Mouse (Mus musculus) left cerebral cortex, adult 9 months (tissue): ENCODE results near the gene Dop1a.
"Not testable (repeated sequence)": the region's sequence is repeated elsewhere in the genome, so short reads cannot be mapped to it uniquely, and the experiment has no call there.

Experiments used
- DNase-seq, 2 experiments: peaks; one replicate each; pipeline ENCODE4 v3.0.0; 2022; ENCODE audit warnings: low spot score in 2 of 2

The Dop1a gene

DNA sequence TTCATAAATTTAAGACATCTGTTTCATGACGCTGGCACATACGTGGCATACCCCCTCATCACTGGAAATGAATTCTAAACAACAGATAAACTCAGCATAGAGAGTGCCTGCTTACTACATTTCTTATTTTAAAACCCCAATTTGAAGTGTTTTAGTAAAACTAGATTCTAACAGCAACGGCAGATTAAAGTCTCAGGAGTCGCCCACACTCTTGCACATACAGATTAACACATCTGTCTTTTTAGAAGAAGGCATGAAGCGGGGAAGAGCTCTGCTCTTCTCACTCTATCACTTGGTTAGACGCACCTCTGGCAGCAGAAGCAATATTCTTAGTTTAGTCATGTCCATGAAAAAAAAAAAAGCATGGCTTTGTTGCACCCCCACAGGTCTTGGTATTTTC is 108.2 kb downstream of the Dop1a start:
- DNase-seq: no peak

DNA sequence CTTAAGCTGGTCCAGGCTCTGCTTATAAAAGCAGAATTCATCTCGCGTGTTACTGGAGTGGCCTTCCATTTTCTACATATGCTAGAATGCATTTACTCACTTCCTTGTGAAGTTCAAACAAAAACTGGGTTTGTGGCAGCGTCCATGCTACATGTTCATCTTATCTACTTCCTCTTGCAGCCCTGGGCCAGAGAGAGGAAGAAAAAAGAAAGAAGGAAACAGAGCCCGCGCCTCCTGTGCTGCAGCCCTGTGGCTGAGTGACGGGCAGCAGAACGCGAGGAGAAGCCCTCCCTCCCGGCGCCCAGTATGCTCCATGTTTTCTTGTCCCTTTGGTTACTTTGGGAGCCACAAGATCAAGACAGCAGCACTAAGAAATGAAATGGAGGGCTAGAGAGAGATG is 112.7 kb downstream of the Dop1a start:
- no peak for DNase-seq

DNA sequence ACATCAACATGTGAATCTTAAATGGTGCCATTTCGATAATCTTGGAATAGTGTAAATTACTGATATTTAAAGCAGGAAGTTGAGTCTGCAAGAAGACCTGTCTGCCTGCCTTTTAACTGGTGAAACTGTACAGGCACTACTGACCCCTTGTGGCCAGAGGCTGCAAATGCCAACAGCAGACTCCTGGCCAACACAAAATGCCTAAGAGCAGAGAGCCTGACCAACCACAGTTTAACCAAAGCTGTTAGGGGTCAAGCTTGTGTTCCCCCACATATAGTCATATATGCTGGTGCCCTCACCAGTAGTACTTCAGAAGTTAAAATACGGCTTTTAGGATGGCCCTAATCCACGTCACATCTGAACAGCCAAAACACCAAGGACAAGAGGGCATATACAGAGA is 116.8 kb downstream of the Dop1a start:
- DNase-seq: peak in 1 of 2 experiments; percentile 75

DNA sequence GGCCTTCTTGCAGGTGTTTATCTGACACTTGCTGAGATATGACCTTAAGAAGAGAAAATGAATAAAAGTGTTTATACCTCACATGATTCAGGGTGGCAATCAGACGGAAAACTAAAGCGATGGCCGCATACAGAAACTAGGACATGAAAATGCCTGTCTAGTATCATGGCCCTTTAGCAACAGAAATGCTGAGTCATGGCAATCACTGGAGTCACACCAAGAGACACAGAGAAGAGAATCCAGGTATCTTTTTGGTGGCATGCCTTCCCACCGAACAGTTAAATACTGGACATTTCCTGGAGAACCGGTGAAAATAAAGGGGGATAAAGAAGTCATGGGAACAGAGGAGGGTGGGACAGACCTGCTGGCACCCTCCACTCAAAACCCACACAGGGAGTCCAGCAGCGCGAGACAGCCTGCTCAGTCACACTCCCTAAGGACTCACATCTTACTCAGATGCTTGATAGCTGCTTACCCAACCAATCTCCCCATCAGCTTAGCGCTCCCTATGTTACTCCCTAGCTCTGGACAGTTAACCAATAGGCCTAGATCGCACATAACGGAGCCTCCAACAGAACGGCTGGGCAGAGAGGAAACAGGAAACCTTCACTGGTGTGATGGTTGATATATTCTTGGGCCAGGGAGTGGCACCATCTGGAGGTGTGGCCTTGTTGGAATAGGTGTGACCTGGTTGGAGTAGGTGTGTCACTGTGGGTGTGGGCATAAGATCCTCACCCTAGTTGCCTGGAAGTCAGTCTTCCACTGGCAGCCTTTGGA is 120.3 kb downstream of the Dop1a start:
- DNase-seq: no peak

DNA sequence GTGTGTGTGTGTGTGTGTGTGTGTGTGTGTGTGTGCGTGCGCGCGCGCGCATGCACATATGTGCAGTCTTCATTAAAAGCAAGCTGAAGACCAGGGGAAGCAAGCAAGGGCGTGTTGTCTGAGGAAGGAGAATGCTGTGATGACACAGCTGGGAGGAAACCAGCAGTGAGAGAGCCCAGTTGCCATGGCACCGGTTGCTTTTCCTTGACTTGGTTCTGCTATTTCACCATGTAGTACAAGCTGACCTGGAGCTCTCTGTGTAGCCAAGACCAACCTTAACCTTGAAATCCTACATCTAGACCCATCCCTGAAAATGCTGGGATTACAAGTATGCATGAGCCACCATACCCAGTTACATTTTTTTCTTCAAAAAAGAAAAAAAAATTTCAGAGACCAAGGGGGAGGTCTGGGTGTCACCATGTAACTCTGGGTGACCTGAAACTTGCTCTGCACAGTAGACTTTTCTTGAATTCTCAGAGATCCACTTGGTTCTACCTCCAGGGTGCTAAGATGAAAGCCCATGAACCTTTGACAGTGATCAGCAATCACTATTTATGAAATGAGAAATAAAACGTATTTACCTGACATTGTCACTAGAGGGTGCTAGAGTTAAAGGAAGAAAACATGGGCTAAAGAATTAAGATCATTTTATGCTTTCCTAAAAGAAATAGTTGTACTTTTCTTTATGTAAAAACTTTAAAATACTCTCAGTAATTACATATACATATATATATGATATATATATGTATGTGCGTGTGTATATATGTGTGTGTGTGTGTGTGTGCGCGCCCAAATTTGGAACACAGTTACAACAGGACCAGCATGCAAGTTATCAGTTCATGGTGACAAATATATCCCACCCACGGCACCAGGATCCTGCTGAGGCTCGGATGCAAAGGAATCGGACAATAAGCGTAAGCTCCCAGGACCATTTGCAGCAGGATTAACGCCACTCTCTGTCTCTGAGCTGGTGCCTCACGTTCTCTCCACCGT is 126.0 kb downstream of the Dop1a start:
- DNase-seq: peak in 1 of 2 experiments; percentile 65

DNA sequence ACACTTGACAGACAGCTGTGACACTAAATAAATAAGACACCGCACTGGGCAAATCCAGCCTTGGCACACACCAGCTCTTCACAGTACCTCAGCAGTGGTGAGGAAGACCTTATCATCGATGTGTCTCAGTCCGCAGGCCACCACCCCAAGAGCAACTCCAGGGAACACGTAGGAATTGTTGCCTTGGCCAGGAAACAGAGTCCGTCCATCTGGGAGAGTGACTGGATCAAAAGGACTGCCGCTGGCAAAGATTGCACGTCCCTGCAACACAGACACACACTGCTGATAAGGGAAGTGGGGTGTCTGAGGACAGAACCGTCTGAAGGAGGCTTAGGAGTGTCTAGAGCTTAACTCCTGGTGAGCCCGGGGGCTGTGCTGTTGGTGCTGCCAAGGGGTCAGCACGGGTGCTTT is 127.4 kb downstream of the Dop1a start:
- not testable (repeated sequence) for DNase-seq

DNA sequence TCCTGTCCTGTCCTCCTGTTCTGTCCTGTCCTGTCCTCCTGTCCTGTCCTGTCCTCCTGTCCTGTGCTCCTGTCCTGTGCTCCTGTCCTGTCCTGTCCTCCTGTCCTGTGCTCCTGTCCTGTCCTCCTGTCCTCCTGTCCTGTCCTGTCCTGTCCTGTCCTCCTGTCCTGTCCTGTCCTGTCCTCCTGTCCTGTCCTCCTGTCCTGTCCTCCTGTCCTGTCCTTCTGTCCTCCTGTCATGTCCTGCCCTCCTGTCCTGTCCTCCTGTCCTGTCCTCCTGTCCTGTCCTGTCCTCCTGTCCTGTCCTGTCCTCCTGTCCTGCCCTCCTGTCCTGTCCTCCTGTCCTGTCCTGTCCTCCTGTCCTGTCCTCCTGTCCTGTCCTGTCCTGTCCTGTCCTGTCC is 130.0 kb downstream of the Dop1a start:
- not testable (repeated sequence) for DNase-seq

DNA sequence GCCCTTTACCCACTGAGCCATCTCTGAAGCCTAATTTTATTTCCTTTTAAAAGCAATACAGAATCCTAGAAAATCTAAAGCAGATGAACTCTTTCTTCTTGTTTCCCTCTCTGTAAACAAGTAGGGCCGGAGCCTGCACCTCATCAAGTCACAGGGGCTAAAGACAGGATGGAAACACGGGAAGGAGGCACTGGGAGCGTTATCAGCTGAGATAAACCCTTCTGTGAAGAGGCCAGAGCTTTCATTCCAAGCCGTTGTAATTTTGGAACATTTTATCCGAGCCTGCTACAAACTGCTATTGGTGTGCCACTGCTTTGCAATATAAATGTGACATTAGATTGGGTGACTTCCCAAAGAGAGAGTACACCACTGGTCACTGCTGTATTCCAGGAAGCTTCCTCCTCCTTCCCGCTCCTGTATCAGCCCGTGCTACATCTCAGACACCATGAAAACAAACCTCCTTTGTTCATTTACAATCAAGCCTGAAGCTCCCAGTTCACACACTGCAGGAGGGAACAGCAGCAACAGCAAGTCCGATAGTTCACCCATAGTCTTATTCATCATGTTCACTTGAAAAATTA is 132.9 kb downstream of the Dop1a start:
- DNase-seq: no peak
